Mouse (Mus musculus) liver, embryonic 15.5 days (tissue): Measurements from ENCODE around the gene Lingo2. TPM values are rescaled to one million over a fixed set of nuclear protein-coding genes. Genes with fewer than 3 reads are reported as not detected.
"Not testable (repeated sequence)": the region's sequence is repeated elsewhere in the genome, so short reads cannot be mapped to it uniquely, and the experiment has no call there.

Experiments
- ATAC-seq: fragments of 200-750 bp; cut with Nextera tagmentation; 2 replicates; pipeline ENCODE4 v1.8.0; 2017; ENCODE audit warnings: moderate number of reproducible peaks, mild to moderate bottlenecking, moderate library complexity; ENCODE audit not compliant: insufficient read depth
- H3K27ac ChIP-seq: fragments of 300-500 bp; sonication (generic); replicated peaks from 2 replicates; pipeline ENCODE4 v1.5.1; 2015; ENCODE audit warnings: mild to moderate bottlenecking, inconsistent platforms
- H3K27me3 ChIP-seq: fragments of 300-500 bp; sonication (generic); 2 replicates; pipeline ENCODE4 v1.6.1; 2015; ENCODE audit warnings: mild to moderate bottlenecking, inconsistent platforms
- H3K36me3 ChIP-seq: fragments of 300-500 bp; sonication (generic); replicated peaks from 2 replicates; pipeline ENCODE4 v1.6.1; 2015; ENCODE audit warnings: moderate library complexity, mild to moderate bottlenecking, inconsistent platforms
- H3K4me1 ChIP-seq: fragments of 300-500 bp; sonication (generic); replicated peaks from 2 replicates; pipeline ENCODE4 v1.6.1; 2015; ENCODE audit warnings: inconsistent platforms
- H3K4me2 ChIP-seq: fragments of 300-500 bp; sonication (generic); 2 replicates; pipeline ENCODE4 v1.6.1; 2015; ENCODE audit warnings: moderate library complexity, mild to moderate bottlenecking, inconsistent platforms
- H3K4me3 ChIP-seq: fragments of 300-500 bp; sonication (generic); replicated peaks from 2 replicates; pipeline ENCODE4 v1.5.1; 2015; ENCODE audit warnings: mild to moderate bottlenecking, inconsistent platforms
- H3K9ac ChIP-seq: fragments of 300-500 bp; sonication (generic); 2 replicates; pipeline ENCODE4 v1.6.1; 2015; ENCODE audit warnings: moderate library complexity, mild to moderate bottlenecking, inconsistent platforms
- H3K9me3 ChIP-seq: fragments of 300-500 bp; sonication (generic); replicated peaks from 2 replicates; pipeline ENCODE4 v1.6.1; 2016; ENCODE audit warnings: inconsistent platforms
- whole genome bisulfite sequencing: fragments of 180-500 bp; shearing (Covaris S2); methylation state at CpG from one replicate; pipeline ENCODE4 v1.1.7; 2015; ENCODE audit warnings: mixed read lengths; ENCODE audit not compliant: insufficient replicate concordance; 5-methylcytosine and 5-hydroxymethylcytosine counted together
- polyA plus RNA-seq: library from polyadenylated mRNA; unstranded; fragments of >200 nt; fragmentation: Nextera tagmentation; extraction: Ambion mirVana; gene quantifications from 2 replicates; pipeline ENCODE4 v1.2.1, GENCODE M21; 2015

Lingo2 gene
- polyA plus RNA-seq, 1 experiment from 2014 or later, result 0.03 TPM

DNA sequence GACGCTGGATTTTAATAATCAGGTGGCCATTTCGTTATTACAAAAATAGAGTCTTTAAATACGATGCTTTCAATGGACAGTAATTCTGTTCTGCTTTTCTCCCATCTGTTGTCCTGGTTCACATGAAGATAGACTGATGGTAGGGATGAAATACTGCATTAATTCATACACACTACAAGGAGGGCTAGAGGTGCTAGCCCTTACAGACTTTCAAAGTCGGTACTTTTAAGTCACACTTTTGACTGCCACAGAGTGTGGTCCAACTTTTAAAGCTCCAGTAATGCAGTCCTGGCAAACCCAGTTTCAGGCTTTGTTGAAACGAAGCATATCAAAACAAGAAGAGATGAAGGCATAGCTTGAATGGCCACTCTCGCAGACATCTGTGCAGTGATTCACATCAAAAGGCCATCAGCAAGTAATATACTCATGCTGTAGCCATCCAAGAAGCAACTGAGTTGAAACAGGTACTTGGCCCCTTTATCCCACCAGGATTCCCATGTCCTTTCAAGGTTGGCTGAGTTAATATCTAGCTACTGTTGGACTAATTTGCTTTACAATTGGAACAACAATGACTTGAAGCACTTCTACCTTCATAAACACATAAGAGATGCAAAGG is 872.5 kb downstream of the Lingo2 start:
- H3K27me3 ChIP-seq, result no peaks in the 10 kb centered on the region
- H3K4me3 ChIP-seq, result no peak overlapping the region
- H3K27ac ChIP-seq, result no peak overlapping the region
- no peak overlapping the region for H3K9ac ChIP-seq
- whole genome bisulfite sequencing, result 63% methylated on average over 6 of the region's 6 CpGs
- no peaks in the 10 kb centered on the region for H3K9me3 ChIP-seq
- H3K4me2 ChIP-seq, result no peak overlapping the region
- no peaks in the 10 kb centered on the region for H3K36me3 ChIP-seq
- H3K4me1 ChIP-seq, result no peaks in the 10 kb centered on the region
- ATAC-seq, result no peak

DNA sequence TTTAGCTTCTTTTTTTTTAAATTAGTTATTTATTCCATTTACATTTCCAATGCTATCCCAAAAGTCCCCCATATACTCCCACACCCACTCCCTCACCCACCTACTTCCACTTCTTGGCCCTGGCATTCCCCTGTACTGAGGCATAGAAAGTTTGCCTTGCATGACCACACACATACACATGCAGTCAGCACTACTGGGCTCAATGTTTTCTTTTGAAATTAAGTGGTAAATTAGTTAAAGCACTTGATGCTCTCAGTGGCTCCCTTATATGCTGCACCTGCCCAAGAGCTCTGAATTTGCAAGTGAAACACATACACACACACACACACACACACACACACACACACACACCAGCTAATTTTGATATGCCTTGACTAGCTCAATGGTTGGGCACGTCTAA is 886.8 kb downstream of the Lingo2 start:
- not testable (repeated sequence) for H3K4me3 ChIP-seq, H3K27ac ChIP-seq, H3K36me3 ChIP-seq, H3K4me1 ChIP-seq, H3K9me3 ChIP-seq, H3K4me2 ChIP-seq, H3K9ac ChIP-seq, ATAC-seq, H3K27me3 ChIP-seq
- WGBS, result 38% methylated on average over 1 of the region's 1 CpGs

DNA sequence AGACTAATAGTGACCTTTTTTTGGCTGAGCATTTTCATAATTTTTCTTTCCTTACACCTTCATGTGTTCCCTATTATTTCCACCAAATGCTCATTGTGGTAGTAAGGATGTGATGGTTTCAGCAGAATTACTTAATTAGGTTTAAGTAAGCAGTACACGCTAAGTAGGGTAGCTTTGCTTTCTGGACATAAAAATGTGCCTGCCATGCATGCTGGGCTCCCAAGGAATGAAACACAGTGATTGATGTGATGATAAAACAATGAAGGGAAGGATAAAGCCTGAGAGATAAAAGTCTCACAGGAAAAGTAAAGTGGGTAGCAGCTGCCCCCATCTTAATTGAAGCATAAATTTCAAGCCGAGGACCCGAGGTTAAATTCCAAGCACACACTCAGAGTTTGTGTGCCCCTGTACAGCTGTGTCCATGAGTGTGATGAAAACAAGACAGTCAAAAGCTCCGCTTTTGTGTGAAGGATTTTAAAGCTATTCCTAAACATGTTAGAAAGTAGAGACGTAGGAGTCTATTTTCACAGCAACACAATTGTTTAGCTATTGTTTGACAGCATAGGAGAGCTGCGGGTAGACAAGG is 898.7 kb downstream of the Lingo2 start:
- Histone ChIP-seq H3K4me1 (no peaks in the 10 kb centered on the region), H3K36me3 (no peaks in the 10 kb centered on the region), H3K9me3 (no peaks in the 10 kb centered on the region), H3K27me3 (no peaks in the 10 kb centered on the region), H3K4me3 (no peak overlapping the region), H3K27ac (no peak overlapping the region), H3K4me2 (no peak overlapping the region), H3K9ac (no peak overlapping the region)
- ATAC-seq, result no peak
- 52% methylated on average over 6 of the region's 6 CpGs for WGBS

GRCm38 (mm10) chr4:36040361-36040760 is 911.2 kb downstream of the Lingo2 start:
- ATAC-seq, result no peak
- H3K9me3 ChIP-seq, result no peaks in the 10 kb centered on the region
- H3K9ac ChIP-seq, result no peak overlapping the region
- no peak overlapping the region for H3K27ac ChIP-seq
- H3K36me3 ChIP-seq, result no peaks in the 10 kb centered on the region
- no peak overlapping the region for H3K4me3 ChIP-seq
- WGBS, result 69% methylated on average over 3 of the region's 3 CpGs
- H3K4me2 ChIP-seq, result no peak overlapping the region
- H3K4me1 ChIP-seq, result no peaks in the 10 kb centered on the region
- no peaks in the 10 kb centered on the region for H3K27me3 ChIP-seq

GRCm38 (mm10) chr4:36038742-36039141 is 912.8 kb downstream of the Lingo2 start:
- no peaks in the 10 kb centered on the region for H3K4me1 ChIP-seq
- H3K36me3 ChIP-seq, result no peaks in the 10 kb centered on the region
- H3K4me2 ChIP-seq, result no peak overlapping the region
- H3K4me3 ChIP-seq, result no peak overlapping the region
- no peak overlapping the region for H3K27ac ChIP-seq
- WGBS, result 54% methylated on average over 2 of the region's 2 CpGs
- no peak for ATAC-seq
- H3K9me3 ChIP-seq, result no peaks in the 10 kb centered on the region
- no peak overlapping the region for H3K9ac ChIP-seq
- H3K27me3 ChIP-seq, result no peaks in the 10 kb centered on the region

GRCm38 (mm10) chr4:36032039-36032438 is 919.5 kb downstream of the Lingo2 start:
- WGBS, result 61% methylated on average over 5 of the region's 5 CpGs
- H3K36me3 ChIP-seq, result no peaks in the 10 kb centered on the region
- no peak overlapping the region for H3K4me2 ChIP-seq
- H3K27me3 ChIP-seq, result no peaks in the 10 kb centered on the region
- H3K4me3 ChIP-seq, result no peak overlapping the region
- no peaks in the 10 kb centered on the region for H3K4me1 ChIP-seq
- no peaks in the 10 kb centered on the region for H3K9me3 ChIP-seq
- no peak overlapping the region for H3K9ac ChIP-seq
- no peak overlapping the region for H3K27ac ChIP-seq
- ATAC-seq, result no peak

- Histone ChIP-seq H3K27ac (no peak overlapping the region), H3K9ac (no peak overlapping the region), H3K27me3 (no peaks in the 10 kb centered on the region), H3K36me3 (no peaks in the 10 kb centered on the region), H3K9me3 (no peaks in the 10 kb centered on the region), H3K4me3 (no peak overlapping the region), H3K4me2 (no peak overlapping the region), H3K4me1 (no peaks in the 10 kb centered on the region)
- WGBS, result 42% methylated on average over 4 of the region's 4 CpGs
- peak; percentile 42; the same call in 1 of the 2 replicates for ATAC-seq
These were observed 937.4 kb downstream of the Lingo2 start for GRCm38 (mm10) chr4:36014181-36014580.

GRCm38 (mm10) chr4:35992005-35992763 is 959.4 kb downstream of the Lingo2 start:
- 51% methylated on average over 2 of the region's 2 CpGs for WGBS
- no peak overlapping the region for H3K27ac ChIP-seq

DNA sequence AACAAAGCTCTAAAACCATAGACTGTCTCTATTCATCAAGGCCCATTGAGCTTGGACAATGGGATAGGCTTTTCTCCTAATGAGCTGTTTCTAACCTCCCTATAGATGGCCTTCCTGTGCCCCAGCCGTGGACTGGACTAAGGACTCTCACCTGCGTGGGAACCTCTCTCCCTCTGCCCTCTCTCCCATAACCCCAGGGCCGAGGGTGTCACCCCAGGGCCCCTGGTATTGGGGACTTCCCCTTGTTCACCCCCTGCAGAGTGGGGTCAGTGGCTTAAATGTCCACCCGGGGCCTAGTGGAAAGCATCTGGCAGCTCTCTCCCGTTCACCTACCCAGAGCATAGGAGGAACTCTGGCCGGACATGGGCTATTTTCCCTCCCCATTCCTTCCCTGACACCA is 965.5 kb downstream of the Lingo2 start:
- Histone ChIP-seq H3K36me3 (no peaks in the 10 kb centered on the region), H3K4me1 (no peaks in the 10 kb centered on the region), H3K4me3 (no peak overlapping the region), H3K9ac (no peak overlapping the region), H3K27ac (no peak overlapping the region), H3K9me3 (no peaks in the 10 kb centered on the region), H3K4me2 (no peak overlapping the region), H3K27me3 (no peaks in the 10 kb centered on the region)
- no peak for ATAC-seq
- WGBS, result 57% methylated on average over 6 of the region's 6 CpGs

More at GRCm38 (mm10) chr4:35992005-35992763, 959.4 kb downstream of the Lingo2 start:
- Histone ChIP-seq H3K27me3 (no peaks in the 10 kb centered on the region), H3K36me3 (no peaks in the 10 kb centered on the region), H3K4me3 (no peak overlapping the region), H3K4me1 (no peaks in the 10 kb centered on the region), H3K9me3 (no peaks in the 10 kb centered on the region), H3K4me2 (no peak overlapping the region), H3K9ac (no peak overlapping the region)
- ATAC-seq, result no peak

- no peak overlapping the region for H3K4me3 ChIP-seq
- H3K9me3 ChIP-seq, result no peaks in the 10 kb centered on the region
- H3K9ac ChIP-seq, result no peak overlapping the region
- no peaks in the 10 kb centered on the region for H3K27me3 ChIP-seq
- no peak for ATAC-seq
- H3K4me2 ChIP-seq, result no peak overlapping the region
- no peaks in the 10 kb centered on the region for H3K36me3 ChIP-seq
- WGBS, result 56% methylated on average over 4 of the region's 4 CpGs
- no peak overlapping the region for H3K27ac ChIP-seq
- H3K4me1 ChIP-seq, result no peaks in the 10 kb centered on the region
These were observed 988.0 kb downstream of the Lingo2 start for GRCm38 (mm10) chr4:35963532-35963931.

DNA sequence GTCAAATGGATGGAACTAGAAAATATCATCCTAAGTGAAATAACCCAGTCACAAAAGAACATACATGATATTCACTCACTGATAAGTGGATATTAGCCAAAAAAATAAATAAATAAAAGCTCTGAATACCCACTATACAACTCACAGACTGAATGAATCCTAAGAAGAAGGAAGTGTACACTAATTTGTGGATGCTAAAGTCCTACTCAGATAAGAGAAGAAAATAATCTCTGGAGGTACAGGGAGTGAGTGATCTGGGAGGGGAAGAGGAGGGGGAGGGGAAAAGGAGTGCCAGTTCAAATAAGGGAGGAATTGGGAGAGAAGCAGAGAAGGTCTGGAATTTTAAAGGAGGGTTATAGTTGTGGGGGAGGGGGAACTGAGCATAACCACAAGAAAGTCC is 999.7 kb downstream of the Lingo2 start:
- Histone ChIP-seq H3K4me1 (no peaks in the 10 kb centered on the region), H3K27me3 (no peaks in the 10 kb centered on the region), H3K9ac (no peak overlapping the region), H3K9me3 (no peaks in the 10 kb centered on the region), H3K36me3 (no peaks in the 10 kb centered on the region), H3K27ac (no peak overlapping the region), H3K4me2 (no peak overlapping the region), H3K4me3 (no peak overlapping the region)
- ATAC-seq, result no peak
